Comparison of ENCODE assay signal across 8 mouse cellular contexts in genomic region chr3:75956551-75957302, GRCm38 (mm10). TPM values are rescaled to one million over a fixed set of nuclear protein-coding genes. Genes with fewer than 3 reads are reported as not detected.
DNase-seq lines count a peak whose midpoint lies in the region; ATAC-seq and TF ChIP-seq lines count a peak whose summit lies in the region.

Gene Golim4, minus strand, starts transcription at chr3:75956949.

- H3K4me1 ChIP-seq in hindbrain, embryonic 13.5 days (replicated peaks), result peaks cover 39% of the 10 kb centered on the region

- ATAC-seq in Patski, result peak; percentile 100
- peak; percentile 100 for ATAC-seq in hindbrain, embryonic 13.5 days (ENCODE audit: low FRiP score)

- POLR2A ChIA-PET in Patski (lab: Charles Lee), result interaction anchor here (0.5 kb wide), 1 partner anchor 46 kb away, joined by 3 read pairs; no protein-coding TSS in a partner anchor

- H3K9me3 ChIP-seq in hindbrain, embryonic 13.5 days, result no peaks in the 10 kb centered on the region

- peak within 1 kb of the TSS; percentile 76 for H3K4me3 ChIP-seq in hindbrain, embryonic 13.5 days

- no peak for DNase-seq in Patski (ENCODE audit: low read depth, low spot score)
- DNase-seq in cerebellum, postnatal 14 days, result peak; percentile 92 to 93
- DNase-seq in frontal cortex, postnatal 14 days (ENCODE audit: low spot score in 2 of 2), result peak; percentile 87 to 89
- DNase-seq in layer of hippocampus, postnatal 25 days (ENCODE audit: extremely low spot score in 1 of 2, low spot score in 1 of 2), result peak; percentile 79 to 81
- peak; percentile 95 for DNase-seq in lung, postnatal 25 days (ENCODE audit: low spot score)
- DNase-seq in retina, embryonic 14.5 days (ENCODE audit: low spot score), result peak; percentile 95
- DNase-seq in thymus, postnatal 4 days, result peak; percentile 87

- under 1% methylated on average over 50 of the region's 53 CpGs for WGBS in hindbrain, embryonic 13.5 days

- CTCF ChIA-PET in Patski (lab: Charles Lee), result interaction anchor here (0.9 to 5.7 kb wide), 11 partner anchors 9 to 52 kb away, joined by 3 to 55 read pairs (median 4); no protein-coding TSS in a partner anchor

- TF ChIP-seq CTCF in Patski (IDR thresholded peaks at IDR 0.05), result no peak

- H3K27me3 ChIP-seq in Patski, result peaks cover 16% of the 10 kb centered on the region
- no peaks in the 10 kb centered on the region for H3K27me3 ChIP-seq in hindbrain, embryonic 13.5 days

- in situ Hi-C loops in Patski (cut with MboI; ENCODE audit: low pct_unique_long_range_greater_than_20kb), result no loop called here

- no peaks in the 10 kb centered on the region for H3K36me3 ChIP-seq in hindbrain, embryonic 13.5 days

- H3K4me2 ChIP-seq in hindbrain, embryonic 13.5 days, result peak within 1 kb of the TSS; percentile 89

- H3K27ac ChIP-seq in hindbrain, embryonic 13.5 days, result peak within 1 kb of the TSS; percentile 86

- peak within 1 kb of the TSS; percentile 78 for H3K9ac ChIP-seq in hindbrain, embryonic 13.5 days

RNA-seq across cellular contexts. Expression of gene Golim4, which starts in this region (rescaled TPM):
- polyA plus RNA-seq in Patski (2021), result 59.2 TPM
- polyA plus RNA-seq in hindbrain, embryonic 13.5 days (2015; fragmentation: Nextera tagmentation; extraction: Ambion mirVana), result 32.9 and 33.5 TPM in 2 replicates
- total RNA-seq in layer of hippocampus, postnatal 25 days (2021), result 10 to 100 TPM; 20.9 to 21.9 TPM
